Mouse (Mus musculus) midbrain, embryonic 11.5 days (tissue): ENCODE results near the gene Gars. TPM values are rescaled to one million over a fixed set of nuclear protein-coding genes. Genes with fewer than 3 reads are reported as not detected.
A peak's percentile ranks its signal among the peaks of the same experiment; 100 is the strongest.

Experiments used
- ATAC-seq: fragments of 200-750 bp; cut with Nextera tagmentation; 2 replicates; pipeline ENCODE4 v1.8.0; 2017; ENCODE audit warnings: moderate TSS enrichment, moderate library complexity; ENCODE audit not compliant: low FRiP score
- DNase-seq: peaks from one replicate; pipeline ENCODE4 v3.0.0; 2015; ENCODE audit warnings: low spot score; ENCODE audit errors: missing footprints
- H3K27ac ChIP-seq: fragments of 300-500 bp; sonication (generic); 2 replicates; pipeline ENCODE4 v1.5.1; 2014; ENCODE audit warnings: low read depth, low read length
- H3K27me3 ChIP-seq: fragments of 300-500 bp; sonication (generic); 2 replicates; pipeline ENCODE4 v1.6.1; 2014; ENCODE audit warnings: mild to moderate bottlenecking, low read length, moderate library complexity, mixed read lengths; ENCODE audit not compliant: control insufficient read depth, insufficient read depth
- H3K36me3 ChIP-seq: fragments of 300-500 bp; sonication (generic); 2 replicates; pipeline ENCODE4 v1.6.1; 2014; ENCODE audit warnings: mild to moderate bottlenecking, low read length, moderate library complexity, mixed read lengths; ENCODE audit not compliant: control insufficient read depth, insufficient read depth
- H3K4me1 ChIP-seq: fragments of 300-500 bp; sonication (generic); 2 replicates; pipeline ENCODE4 v1.6.1; 2014; ENCODE audit warnings: low read length; ENCODE audit not compliant: control insufficient read depth, insufficient read depth
- H3K4me2 ChIP-seq: fragments of 300-500 bp; sonication (generic); 2 replicates; pipeline ENCODE4 v1.6.1; 2014; ENCODE audit warnings: mild to moderate bottlenecking, moderate library complexity
- H3K4me3 ChIP-seq: fragments of 300-500 bp; sonication (generic); 2 replicates; pipeline ENCODE4 v1.5.1; 2014; ENCODE audit warnings: low read depth, low read length
- H3K9ac ChIP-seq: fragments of 300-500 bp; sonication (generic); 2 replicates; pipeline ENCODE4 v1.6.1; 2014; ENCODE audit warnings: low read length
- H3K9me3 ChIP-seq: fragments of 300-500 bp; sonication (generic); 2 replicates; pipeline ENCODE4 v1.6.1; 2016; ENCODE audit warnings: low read length; ENCODE audit not compliant: control insufficient read depth
- WGBS: fragments of 180-500 bp; shearing (Covaris S2); extraction: QIAGEN DNeasy Blood & Tissue Kit; methylation state at CpG from one replicate; pipeline ENCODE4 v1.1.7; 2014; 5-methylcytosine and 5-hydroxymethylcytosine counted together
- polyA plus RNA-seq: library from polyadenylated mRNA; unstranded; fragments of >200 nt; fragmentation: Nextera tagmentation; extraction: Ambion mirVana; gene quantifications from 2 replicates; pipeline ENCODE4 v1.2.1, GENCODE M21; 2014

Gene Gars
- polyA plus RNA-seq, 1 experiment from 2014 or later, result 225 TPM

- no peaks in the 10 kb centered on the region for H3K4me1 ChIP-seq
- no peak for ATAC-seq
- no peak overlapping the region for H3K27ac ChIP-seq
- no peak overlapping the region for H3K4me3 ChIP-seq
- H3K9me3 ChIP-seq, result no peaks in the 10 kb centered on the region
- 63% methylated on average over 2 of the region's 2 CpGs for WGBS
- H3K27me3 ChIP-seq, result no peaks in the 10 kb centered on the region
- no peak overlapping the region for H3K9ac ChIP-seq
- no peak for DNase-seq
- H3K36me3 ChIP-seq, result no peaks in the 10 kb centered on the region
- H3K4me2 ChIP-seq, result no peak overlapping the region
Measured at GRCm38 (mm10) chr6:55018417-55018816, 19.4 kb upstream of the Gars start.

DNA sequence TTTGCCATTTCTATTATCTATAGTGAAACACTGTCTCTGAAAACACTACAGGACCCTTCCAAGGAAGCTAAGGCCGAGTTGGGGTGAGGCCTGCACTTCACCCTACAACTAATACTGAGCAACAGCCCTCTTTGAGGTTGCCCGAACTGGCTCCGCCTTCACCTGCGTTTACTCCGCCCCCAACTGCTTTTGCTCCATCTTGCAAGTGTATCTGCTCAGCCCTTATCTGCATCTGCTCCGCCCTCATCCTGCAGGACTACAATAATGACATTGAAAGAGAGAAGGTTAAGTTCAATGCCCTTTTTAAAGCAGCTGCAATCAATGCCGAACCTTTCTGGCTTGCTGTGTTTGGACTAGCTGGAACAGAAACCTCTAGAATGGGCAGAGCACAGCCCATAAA, 16.0 kb upstream of the Gars start:
- no peak overlapping the region for H3K27ac ChIP-seq
- no peaks in the 10 kb centered on the region for H3K27me3 ChIP-seq
- no peaks in the 10 kb centered on the region for H3K36me3 ChIP-seq
- WGBS, result 88% methylated on average over 7 of the region's 7 CpGs
- no peak overlapping the region for H3K4me2 ChIP-seq
- H3K9me3 ChIP-seq, result no peaks in the 10 kb centered on the region
- ATAC-seq (no peak), DNase-seq (no peak)
- H3K9ac ChIP-seq, result no peak overlapping the region
- H3K4me1 ChIP-seq, result no peaks in the 10 kb centered on the region
- no peak overlapping the region for H3K4me3 ChIP-seq

DNA sequence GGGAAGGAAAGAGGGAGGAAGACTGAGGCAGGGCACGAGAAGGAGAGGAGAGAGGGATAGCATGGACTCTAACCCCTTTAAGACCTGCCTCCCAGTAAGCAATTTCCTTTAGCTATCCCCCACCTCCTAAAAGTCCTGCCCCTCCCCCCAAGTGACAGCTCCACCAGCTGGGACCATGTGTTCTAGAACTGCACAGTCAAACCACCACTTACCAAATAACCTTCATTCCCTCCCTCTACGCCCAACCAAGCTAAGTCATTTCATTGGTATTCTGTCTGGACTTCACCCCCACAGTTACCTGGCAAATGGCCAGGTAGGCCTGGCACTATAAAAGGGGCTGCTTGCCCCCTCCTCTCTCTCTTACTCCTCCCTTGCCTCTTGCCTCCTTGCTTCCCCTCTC, 10.2 kb upstream of the Gars start:
- ATAC-seq (no peak), DNase-seq (no peak)
- WGBS, result 90% methylated on average over 2 of the region's 2 CpGs
- no peaks in the 10 kb centered on the region for H3K4me1 ChIP-seq
- no peaks in the 10 kb centered on the region for H3K27me3 ChIP-seq
- H3K9me3 ChIP-seq, result no peaks in the 10 kb centered on the region
- no peaks in the 10 kb centered on the region for H3K36me3 ChIP-seq
- no peak overlapping the region for H3K4me2 ChIP-seq
- no peak overlapping the region for H3K4me3 ChIP-seq
- H3K9ac ChIP-seq, result no peak overlapping the region
- no peak overlapping the region for H3K27ac ChIP-seq

GRCm38 (mm10) chr6:55036731-55037130, 1.1 kb upstream of the Gars start:
- Histone ChIP-seq H3K27me3 (no peaks in the 10 kb centered on the region), H3K4me2 (no peak overlapping the region), H3K27ac (no peak overlapping the region), H3K9ac (no peak overlapping the region), H3K36me3 (no peaks in the 10 kb centered on the region), H3K9me3 (no peaks in the 10 kb centered on the region), H3K4me3 (no peak overlapping the region), H3K4me1 (peaks cover 7% of the 10 kb centered on the region)
- DNase-seq (peak; percentile 35), ATAC-seq (no peak)
- 88% methylated on average over 4 of the region's 4 CpGs for WGBS

DNA sequence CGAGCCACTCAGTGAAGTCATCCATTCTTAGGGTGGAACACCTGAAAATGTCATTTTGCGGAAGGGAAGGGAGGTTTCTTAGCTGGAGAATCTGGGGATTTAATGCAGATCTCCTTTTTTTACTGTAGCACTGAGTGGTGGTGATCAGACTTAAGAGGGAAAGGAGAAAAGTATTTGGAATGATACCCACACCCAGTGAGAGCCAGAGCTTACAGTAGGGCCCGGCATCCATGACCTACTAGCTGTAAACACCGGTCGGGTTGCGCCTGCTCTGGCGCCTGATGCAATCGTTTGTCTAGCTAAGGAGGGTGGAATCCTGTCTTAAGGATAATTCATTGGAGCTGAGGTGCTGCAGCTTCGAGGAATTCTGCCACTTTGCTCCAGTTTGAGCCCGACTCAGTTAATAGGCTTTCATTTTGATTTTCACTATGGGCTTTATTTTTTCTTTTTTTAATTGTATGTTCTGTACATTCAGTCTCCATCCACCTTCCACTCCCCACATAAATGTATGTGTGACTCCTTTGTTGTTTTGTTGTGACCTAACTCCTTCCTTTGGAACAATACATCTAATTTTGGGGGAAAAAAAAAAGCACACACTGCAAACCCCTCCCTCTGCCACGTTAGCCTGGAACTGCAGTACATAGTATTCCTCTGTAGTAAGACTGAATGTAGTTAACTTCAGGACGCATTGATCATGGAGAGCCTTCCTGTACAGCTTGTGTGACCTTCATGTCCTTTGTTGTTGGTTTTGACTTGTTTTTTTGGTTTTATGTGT, 1.1 kb downstream of the Gars start:
- H3K36me3 ChIP-seq, result no peaks in the 10 kb centered on the region
- H3K27ac ChIP-seq, result no peak overlapping the region; the same call in 1 of the 2 replicates
- H3K9me3 ChIP-seq, result no peaks in the 10 kb centered on the region
- peak overlapping the region; percentile 74 for H3K4me2 ChIP-seq
- peak overlapping the region; percentile 77 for H3K4me3 ChIP-seq
- H3K9ac ChIP-seq, result peak overlapping the region; percentile 93
- no peaks in the 10 kb centered on the region for H3K27me3 ChIP-seq
- peak; percentile 86 for DNase-seq
- H3K4me1 ChIP-seq, result peaks cover 7% of the 10 kb centered on the region
- no peak for ATAC-seq
- WGBS, result 4% methylated on average over 12 of the region's 12 CpGs

DNA sequence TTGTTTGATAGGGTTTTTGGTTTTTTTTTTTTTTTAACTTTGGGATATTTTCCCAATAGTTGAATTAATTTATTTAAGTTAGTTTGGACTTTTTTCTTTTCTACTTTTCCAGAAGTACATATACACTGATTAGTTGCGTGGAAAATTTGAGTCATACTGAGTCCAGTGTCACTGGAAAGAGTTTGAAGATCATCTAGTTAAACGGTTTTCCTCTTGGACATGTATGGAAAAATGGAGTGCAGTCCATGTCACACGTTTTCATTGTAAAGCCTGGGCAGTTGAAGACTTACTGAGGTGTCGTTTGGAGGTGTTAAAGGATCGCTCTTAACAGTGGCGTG, 1.6 kb downstream of the Gars start:
- 85% methylated on average over 6 of the region's 6 CpGs for WGBS
- H3K9ac ChIP-seq, result peak overlapping the region; percentile 93
- no peaks in the 10 kb centered on the region for H3K36me3 ChIP-seq
- peak overlapping the region; percentile 77; the same call in 1 of the 2 replicates for H3K4me3 ChIP-seq
- H3K4me1 ChIP-seq, result peaks cover 9% of the 10 kb centered on the region
- H3K4me2 ChIP-seq, result peak overlapping the region; percentile 74
- DNase-seq (no peak), ATAC-seq (no peak)
- no peak overlapping the region for H3K27ac ChIP-seq
- no peaks in the 10 kb centered on the region for H3K9me3 ChIP-seq
- H3K27me3 ChIP-seq, result no peaks in the 10 kb centered on the region

DNA sequence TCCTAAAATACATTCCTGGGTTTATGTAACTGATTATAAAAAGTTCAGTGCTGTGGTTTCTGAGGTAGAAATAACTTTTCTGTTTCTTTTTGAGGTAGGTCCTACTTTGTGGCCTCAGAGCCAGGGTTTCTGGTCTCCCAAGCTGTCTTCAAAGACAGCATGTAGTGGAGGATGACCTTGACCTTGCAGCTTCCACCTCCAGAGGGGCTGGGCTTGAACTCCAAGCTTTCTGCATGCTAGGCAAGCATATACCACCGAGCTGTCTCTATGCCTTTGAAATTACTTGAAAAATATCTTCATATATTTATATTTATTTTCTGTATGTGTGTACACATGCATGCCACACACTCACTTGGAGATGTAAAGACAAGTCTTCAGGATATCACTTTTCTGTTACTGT, 2.2 kb downstream of the Gars start:
- Histone ChIP-seq H3K9me3 (no peaks in the 10 kb centered on the region), H3K4me2 (no peak overlapping the region), H3K4me1 (peaks cover 11% of the 10 kb centered on the region), H3K27me3 (no peaks in the 10 kb centered on the region), H3K4me3 (no peak overlapping the region), H3K9ac (no peak overlapping the region), H3K36me3 (no peaks in the 10 kb centered on the region), H3K27ac (no peak overlapping the region)
- no peak for ATAC-seq
- peak; percentile 76 for DNase-seq
- 84% methylated on average over 1 of the region's 1 CpGs for WGBS

GRCm38 (mm10) chr6:55043206-55043605, 5.4 kb downstream of the Gars start:
- no peaks in the 10 kb centered on the region for H3K9me3 ChIP-seq
- DNase-seq (peak; percentile 37), ATAC-seq (no peak)
- 87% methylated on average over 8 of the region's 8 CpGs for whole genome bisulfite sequencing
- no peak overlapping the region for H3K4me3 ChIP-seq
- no peak overlapping the region for H3K9ac ChIP-seq
- no peaks in the 10 kb centered on the region for H3K36me3 ChIP-seq
- H3K4me2 ChIP-seq, result no peak overlapping the region
- H3K27me3 ChIP-seq, result no peaks in the 10 kb centered on the region
- H3K4me1 ChIP-seq, result peaks cover 11% of the 10 kb centered on the region
- H3K27ac ChIP-seq, result no peak overlapping the region

DNA sequence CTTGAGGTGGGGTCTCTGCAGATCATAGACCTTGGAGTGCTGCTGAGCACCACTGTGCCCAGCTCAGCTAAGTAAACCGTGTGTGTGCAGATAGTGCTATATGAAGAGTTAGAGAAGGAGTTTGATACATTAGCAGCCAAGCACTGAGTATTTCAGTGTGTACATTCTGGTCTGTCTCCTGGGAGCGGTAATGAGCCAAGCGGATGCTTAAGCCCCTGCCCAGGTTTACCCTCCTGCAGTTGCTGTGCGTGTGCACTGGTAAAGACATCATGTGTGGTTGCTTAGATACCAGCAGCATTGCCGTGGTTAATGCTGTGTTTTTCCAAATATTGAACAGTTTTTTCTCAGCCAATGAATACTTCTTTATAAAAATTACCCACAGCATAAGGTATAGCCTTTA, 6.7 kb downstream of the Gars start:
- H3K27me3 ChIP-seq, result no peaks in the 10 kb centered on the region
- no peak overlapping the region for H3K4me2 ChIP-seq
- DNase-seq (peak; percentile 68), ATAC-seq (no peak)
- H3K4me3 ChIP-seq, result no peak overlapping the region
- no peak overlapping the region for H3K27ac ChIP-seq
- no peaks in the 10 kb centered on the region for H3K9me3 ChIP-seq
- H3K9ac ChIP-seq, result no peak overlapping the region
- WGBS, result 79% methylated on average over 5 of the region's 5 CpGs
- H3K36me3 ChIP-seq, result no peaks in the 10 kb centered on the region
- H3K4me1 ChIP-seq, result peaks cover 5% of the 10 kb centered on the region
